Mouse (Mus musculus) small intestine, adult 2 months (tissue): ENCODE results near the gene Mapkapk3.

ENCODE experiments used
- CTCF ChIP-seq: fragments of 200-500 bp; IDR thresholded peaks from 2 replicates; pipeline ENCODE4 v1.5.1; 2012; ENCODE audit warnings: low read depth, mild to moderate bottlenecking, control low read depth, inconsistent platforms, low read length, moderate library complexity, mixed read lengths; ENCODE audit not compliant: insufficient replicate concordance, insufficient read length; ENCODE audit errors: extremely low read depth
- POLR2A ChIP-seq: fragments of 200-500 bp; IDR thresholded peaks from 2 replicates; pipeline ENCODE4 v1.6.1; 2012; ENCODE audit warnings: low read depth, mild to moderate bottlenecking, control low read depth, inconsistent platforms, low read length, moderate library complexity

DNA sequence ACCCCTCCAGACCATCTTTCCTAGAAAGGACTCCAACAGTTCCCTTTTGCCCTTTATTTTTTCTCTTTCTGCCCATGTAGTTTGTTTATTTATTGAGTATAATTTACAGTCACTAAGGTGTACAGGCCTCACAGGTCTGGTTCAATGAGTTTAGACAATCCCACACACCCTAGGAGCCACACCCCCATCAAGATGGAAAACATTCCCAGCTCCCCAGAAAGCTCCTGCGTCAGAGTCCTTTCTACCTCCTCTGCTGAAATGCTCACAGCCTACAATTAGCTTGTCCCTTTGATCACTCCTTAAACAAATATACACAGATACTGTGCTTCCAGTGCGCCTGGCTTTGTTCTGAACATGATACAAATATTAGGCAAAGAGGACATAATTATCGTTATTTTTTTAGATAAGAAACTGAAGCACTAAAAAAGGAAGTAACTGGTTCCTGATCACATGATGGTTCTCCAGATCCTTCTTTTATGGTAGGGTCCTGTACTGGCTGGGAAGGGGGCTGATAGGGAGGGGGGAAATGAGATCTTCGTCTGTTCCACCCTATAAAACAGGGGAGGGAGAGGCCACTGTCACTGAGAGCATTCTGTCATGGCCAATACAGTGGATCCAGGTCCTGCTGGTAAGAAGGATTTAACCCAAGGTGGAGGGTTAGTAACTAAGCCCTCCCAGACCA lies 21.8 kb downstream of the Mapkapk3 start:
- TF ChIP-seq POLR2A = no peak
- no peak for TF ChIP-seq CTCF
